Mouse (Mus musculus) kidney, embryonic 15.5 days (tissue): ENCODE measurements around the gene Cldn1. TPM values are rescaled to one million over a fixed set of nuclear protein-coding genes. Genes with fewer than 3 reads are reported as not detected.

ENCODE experiments used
- ATAC-seq: fragments of 200-750 bp; cut with Nextera tagmentation; replicated peaks from 2 replicates; pipeline ENCODE4 v1.8.0; 2017; ENCODE audit warnings: moderate TSS enrichment; ENCODE audit not compliant: low FRiP score
- H3K27ac ChIP-seq: fragments of 300-500 bp; sonication (generic); 2 replicates; pipeline ENCODE4 v1.5.1; 2015; ENCODE audit warnings: mild to moderate bottlenecking, inconsistent platforms
- H3K27me3 ChIP-seq: fragments of 300-500 bp; sonication (generic); 2 replicates; pipeline ENCODE4 v1.6.1; 2015; ENCODE audit warnings: inconsistent platforms
- H3K36me3 ChIP-seq: fragments of 300-500 bp; sonication (generic); 2 replicates; pipeline ENCODE4 v1.6.1; 2015; ENCODE audit warnings: inconsistent platforms
- H3K4me1 ChIP-seq: fragments of 300-500 bp; sonication (generic); 2 replicates; pipeline ENCODE4 v1.6.1; 2015; ENCODE audit warnings: inconsistent platforms
- H3K4me2 ChIP-seq: fragments of 300-500 bp; sonication (generic); 2 replicates; pipeline ENCODE4 v1.6.1; 2015; ENCODE audit warnings: moderate library complexity, mild to moderate bottlenecking, inconsistent platforms
- H3K4me3 ChIP-seq: fragments of 300-500 bp; sonication (generic); replicated peaks from 2 replicates; pipeline ENCODE4 v1.5.1; 2015; ENCODE audit warnings: mild to moderate bottlenecking, inconsistent platforms
- H3K9ac ChIP-seq: fragments of 300-500 bp; sonication (generic); 2 replicates; pipeline ENCODE4 v1.6.1; 2015; ENCODE audit warnings: mild to moderate bottlenecking, inconsistent platforms
- H3K9me3 ChIP-seq: fragments of 300-500 bp; sonication (generic); replicated peaks from 2 replicates; pipeline ENCODE4 v1.6.1; 2016; ENCODE audit warnings: inconsistent platforms
- WGBS: fragments of 180-500 bp; shearing (Covaris S2); methylation state at CpG from one replicate; pipeline ENCODE4 v1.1.7; 2015; ENCODE audit warnings: mixed read lengths; 5-methylcytosine and 5-hydroxymethylcytosine counted together
- polyA plus RNA-seq: library from polyadenylated mRNA; unstranded; fragments of >200 nt; fragmentation: Nextera tagmentation; extraction: Ambion mirVana; gene quantifications from 2 replicates; pipeline ENCODE4 v1.2.1, GENCODE M21; 2015

The Cldn1 gene
- 34.8 and 35.6 TPM in 2 replicates for polyA plus RNA-seq

GRCm38 (mm10) chr16:26371325-26372053 is at the start of gene Cldn1:
TSS of gene Cldn1 (minus strand) at chr16:26371841.
- Histone ChIP-seq H3K4me3 (peak within 1 kb of the TSS; percentile 59), H3K36me3 (no peaks in the 10 kb centered on the region), H3K27me3 (no peaks in the 10 kb centered on the region), H3K9me3 (no peaks in the 10 kb centered on the region), H3K4me2 (peak within 1 kb of the TSS; percentile 91), H3K4me1 (peaks cover 6% of the 10 kb centered on the region; the same call in 1 of the 2 replicates), H3K27ac (no peak within 1 kb of the TSS), H3K9ac (peak within 1 kb of the TSS; percentile 63)
- WGBS, result 1% methylated on average over 33 of the region's 33 CpGs
- ATAC-seq, result peak; percentile 89

- Histone ChIP-seq H3K27me3 (no peaks in the 10 kb centered on the region), H3K4me3 (no peak overlapping the region), H3K4me2 (no peak overlapping the region), H3K4me1 (no peaks in the 10 kb centered on the region), H3K9me3 (no peaks in the 10 kb centered on the region), H3K9ac (no peak overlapping the region), H3K36me3 (no peaks in the 10 kb centered on the region), H3K27ac (no peak overlapping the region)
- WGBS, result 89% methylated on average over 3 of the region's 3 CpGs
- no peak for ATAC-seq
These were observed 47.0 kb upstream of the Cldn1 start for GRCm38 (mm10) chr16:26418616-26419015.

GRCm38 (mm10) chr16:26404070-26404469 is 32.4 kb upstream of the Cldn1 start:
- Histone ChIP-seq H3K9ac (no peak overlapping the region), H3K4me3 (no peak overlapping the region), H3K27me3 (no peaks in the 10 kb centered on the region), H3K36me3 (no peaks in the 10 kb centered on the region), H3K9me3 (no peaks in the 10 kb centered on the region), H3K4me1 (peaks cover 11% of the 10 kb centered on the region), H3K4me2 (no peak overlapping the region), H3K27ac (no peak overlapping the region)
- ATAC-seq, result no peak
- 46% methylated on average over 1 of the region's 1 CpGs for WGBS

- Histone ChIP-seq H3K27ac (peak overlapping the region; percentile 85), H3K9me3 (no peaks in the 10 kb centered on the region), H3K9ac (no peak overlapping the region), H3K36me3 (no peaks in the 10 kb centered on the region), H3K4me1 (peaks cover 11% of the 10 kb centered on the region), H3K4me2 (no peak overlapping the region), H3K27me3 (no peaks in the 10 kb centered on the region), H3K4me3 (no peak overlapping the region)
- peak; percentile 90 for ATAC-seq
- WGBS, result 28% methylated on average over 3 of the region's 3 CpGs
These were observed 29.3 kb upstream of the Cldn1 start for GRCm38 (mm10) chr16:26400971-26401370.

- Histone ChIP-seq H3K27me3 (no peaks in the 10 kb centered on the region), H3K4me3 (no peak overlapping the region), H3K4me2 (no peak overlapping the region), H3K36me3 (no peaks in the 10 kb centered on the region), H3K9me3 (no peaks in the 10 kb centered on the region), H3K27ac (peak overlapping the region; percentile 85), H3K4me1 (peaks cover 11% of the 10 kb centered on the region), H3K9ac (no peak overlapping the region)
- ATAC-seq, result peak; percentile 52; the same call in 1 of the 2 replicates
- WGBS, result 59% methylated on average over 4 of the region's 4 CpGs
These were observed 28.9 kb upstream of the Cldn1 start for GRCm38 (mm10) chr16:26400549-26400948.

GRCm38 (mm10) chr16:26390936-26391335 is 19.3 kb upstream of the Cldn1 start:
- H3K27me3 ChIP-seq, result no peaks in the 10 kb centered on the region
- ATAC-seq, result no peak
- WGBS, result 84% methylated on average over 4 of the region's 4 CpGs
- no peak overlapping the region for H3K4me3 ChIP-seq
- no peaks in the 10 kb centered on the region for H3K9me3 ChIP-seq
- H3K27ac ChIP-seq, result no peak overlapping the region
- H3K36me3 ChIP-seq, result no peaks in the 10 kb centered on the region
- no peak overlapping the region for H3K9ac ChIP-seq
- H3K4me2 ChIP-seq, result no peak overlapping the region
- no peaks in the 10 kb centered on the region for H3K4me1 ChIP-seq

- Histone ChIP-seq H3K36me3 (no peaks in the 10 kb centered on the region), H3K4me3 (no peak overlapping the region)
These were observed 14.5 kb upstream of the Cldn1 start for GRCm38 (mm10) chr16:26386159-26386558.

GRCm38 (mm10) chr16:26384112-26384649 is 12.5 kb upstream of the Cldn1 start:
- no peak overlapping the region for H3K4me2 ChIP-seq
- no peak for ATAC-seq
- no peak overlapping the region for H3K27ac ChIP-seq
- no peak overlapping the region for H3K9ac ChIP-seq
- H3K27me3 ChIP-seq, result no peaks in the 10 kb centered on the region
- no peaks in the 10 kb centered on the region for H3K36me3 ChIP-seq
- no peaks in the 10 kb centered on the region for H3K4me1 ChIP-seq
- WGBS, result 78% methylated on average over 5 of the region's 5 CpGs
- no peaks in the 10 kb centered on the region for H3K9me3 ChIP-seq
- H3K4me3 ChIP-seq, result no peak overlapping the region

More at GRCm38 (mm10) chr16:26386159-26386558, 14.5 kb upstream of the Cldn1 start:
- no peak overlapping the region for H3K27ac ChIP-seq
- ATAC-seq, result no peak
- 42% methylated on average over 2 of the region's 2 CpGs for WGBS
- H3K27me3 ChIP-seq, result no peaks in the 10 kb centered on the region
- no peak overlapping the region for H3K4me2 ChIP-seq
- no peak overlapping the region for H3K9ac ChIP-seq
- no peaks in the 10 kb centered on the region for H3K9me3 ChIP-seq
- H3K4me1 ChIP-seq, result no peaks in the 10 kb centered on the region

GRCm38 (mm10) chr16:26377170-26377569 is 5.5 kb upstream of the Cldn1 start:
- Histone ChIP-seq H3K9ac (no peak overlapping the region), H3K27me3 (no peaks in the 10 kb centered on the region), H3K4me2 (no peak overlapping the region), H3K27ac (no peak overlapping the region), H3K36me3 (no peaks in the 10 kb centered on the region), H3K9me3 (no peaks in the 10 kb centered on the region), H3K4me1 (no peaks in the 10 kb centered on the region), H3K4me3 (no peak overlapping the region)
- 83% methylated on average over 5 of the region's 5 CpGs for WGBS
- no peak for ATAC-seq

GRCm38 (mm10) chr16:26370127-26370526 is 1.5 kb downstream of the Cldn1 start:
- no peak overlapping the region for H3K9ac ChIP-seq
- no peaks in the 10 kb centered on the region for H3K36me3 ChIP-seq
- peak overlapping the region; percentile 59 for H3K4me3 ChIP-seq
- no peak for ATAC-seq
- no peak overlapping the region for H3K27ac ChIP-seq
- H3K4me2 ChIP-seq, result peak overlapping the region; percentile 91
- no peaks in the 10 kb centered on the region for H3K9me3 ChIP-seq
- H3K4me1 ChIP-seq, result peaks cover 6% of the 10 kb centered on the region; the same call in 1 of the 2 replicates
- H3K27me3 ChIP-seq, result no peaks in the 10 kb centered on the region
- 100% methylated on average over 1 of the region's 1 CpGs for WGBS

GRCm38 (mm10) chr16:26369044-26369730 is 2.5 kb downstream of the Cldn1 start:
- Histone ChIP-seq H3K4me2 (peak overlapping the region; percentile 5), H3K4me1 (peaks cover 6% of the 10 kb centered on the region; the same call in 1 of the 2 replicates), H3K27ac (no peak overlapping the region), H3K9ac (no peak overlapping the region), H3K4me3 (0 out of 2 replicates have a peak overlapping the region, but pooled peaks have one; percentile 13), H3K36me3 (no peaks in the 10 kb centered on the region), H3K9me3 (no peaks in the 10 kb centered on the region), H3K27me3 (no peaks in the 10 kb centered on the region)
- 84% methylated on average over 7 of the region's 7 CpGs for WGBS
- no peak for ATAC-seq

- WGBS, result 68% methylated on average over 5 of the region's 5 CpGs
- Histone ChIP-seq H3K4me3 (no peak overlapping the region), H3K9ac (no peak overlapping the region), H3K27ac (no peak overlapping the region), H3K4me1 (peaks cover 6% of the 10 kb centered on the region; the same call in 1 of the 2 replicates), H3K36me3 (no peaks in the 10 kb centered on the region), H3K27me3 (no peaks in the 10 kb centered on the region), H3K9me3 (no peaks in the 10 kb centered on the region), H3K4me2 (peak overlapping the region; percentile 5)
- no peak for ATAC-seq
These were observed 3.5 kb downstream of the Cldn1 start for GRCm38 (mm10) chr16:26368121-26368520.
